Mouse (Mus musculus): ENCODE measurements around the gene Tubb4b. TPM values are rescaled to one million over a fixed set of nuclear protein-coding genes. Genes with fewer than 3 reads are reported as not detected.
A peak's percentile ranks its signal among the peaks of the same experiment; 100 is the strongest.

The Tubb4b gene
- total RNA-seq, 2 experiments from 2014 or later = 224 to 228 TPM

GRCm38 (mm10) chr2:25246183-25247072, 21.9 kb upstream of the Tubb4b start, which contains the start of gene AL732309.1:
Gene AL732309.1, minus strand, starts transcription at chr2:25246863.
- no peak for DNase-seq (ENCODE audit: low spot score)

DNA sequence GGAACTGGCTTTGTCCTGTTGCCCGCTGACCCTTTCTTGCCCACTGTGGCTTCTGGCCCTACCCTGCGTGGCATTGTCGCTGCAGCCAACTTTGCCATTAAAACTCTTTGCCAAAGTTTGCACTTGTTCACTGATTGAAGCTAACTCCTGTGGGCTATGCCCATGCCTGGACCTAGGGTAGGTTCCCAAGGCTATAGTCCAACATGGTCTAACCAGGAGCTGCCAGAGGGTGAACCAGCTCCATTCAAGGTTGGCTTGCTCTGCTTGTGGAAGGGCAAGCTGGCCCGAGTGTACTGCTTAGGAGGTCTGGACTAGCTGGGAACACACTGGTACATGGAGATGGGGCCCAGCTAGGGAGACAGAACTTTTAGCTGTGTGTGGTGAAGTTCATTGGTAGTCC, 19.6 kb upstream of the Tubb4b start:
- no peak for DNase-seq (ENCODE audit: low spot score)

DNA sequence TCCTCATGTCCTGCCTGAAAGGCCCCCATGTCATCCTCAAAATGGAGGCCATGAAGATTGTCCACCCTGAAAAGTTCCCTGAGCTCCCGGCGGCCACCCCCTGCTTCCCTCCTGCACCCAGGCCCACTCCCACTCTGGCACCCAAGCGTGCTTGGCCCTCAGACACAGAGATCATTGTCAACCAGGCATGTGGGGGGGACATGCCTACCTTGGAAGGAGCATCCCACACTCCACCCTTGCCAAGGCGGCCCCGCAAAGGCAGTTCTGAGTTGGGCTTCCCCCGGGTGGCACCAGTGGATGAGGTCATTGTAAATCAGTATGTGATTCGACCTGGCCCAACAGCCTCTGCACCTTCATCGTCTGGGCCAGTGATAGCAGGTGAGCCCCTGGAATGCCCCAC, 18.8 kb upstream of the Tubb4b start:
- DNase-seq (ENCODE audit: low spot score) = no peak

GRCm38 (mm10) chr2:25242101-25242506, 17.6 kb upstream of the Tubb4b start, which contains the start of the genes Rnf208 and Cysrt1:
Gene Rnf208, plus strand, starts transcription at chr2:25242255.
Gene Cysrt1, minus strand, starts transcription at chr2:25242452.
- DNase-seq (ENCODE audit: low spot score) = no peak

- DNase-seq (ENCODE audit: low spot score) = no peak
These were observed 16.9 kb upstream of the Tubb4b start for GRCm38 (mm10) chr2:25241438-25241775.

- DNase-seq (ENCODE audit: low spot score) = peak; percentile 61
These were observed 16.4 kb upstream of the Tubb4b start for GRCm38 (mm10) chr2:25240723-25241437.

GRCm38 (mm10) chr2:25240310-25240709, 15.8 kb upstream of the Tubb4b start:
- DNase-seq (ENCODE audit: low spot score) = no peak

GRCm38 (mm10) chr2:25239766-25240165, 15.3 kb upstream of the Tubb4b start:
- DNase-seq (ENCODE audit: low spot score) = no peak

DNA sequence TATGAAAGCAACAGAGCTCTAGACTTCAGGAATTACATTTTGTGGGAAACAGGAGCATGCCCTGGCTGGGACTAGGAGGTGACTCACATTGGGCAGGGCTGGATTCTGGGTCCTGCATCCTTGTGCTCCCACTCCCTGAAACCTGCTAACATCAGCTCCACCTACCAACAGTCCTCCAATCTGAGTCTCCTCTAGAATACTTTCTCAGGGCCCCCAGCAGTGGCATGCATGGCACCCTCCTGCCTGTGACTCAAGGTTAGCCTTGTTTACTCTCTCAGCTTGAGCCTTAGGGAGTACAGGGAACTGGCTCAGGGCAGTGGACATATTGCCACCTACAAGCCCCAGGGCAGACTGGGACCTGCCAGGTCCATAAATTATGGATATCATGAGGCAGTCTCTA, 13.6 kb upstream of the Tubb4b start:
- DNase-seq (ENCODE audit: low spot score) = no peak

- DNase-seq (ENCODE audit: low spot score) = no peak
These were observed 13.0 kb upstream of the Tubb4b start for GRCm38 (mm10) chr2:25237522-25237921.

GRCm38 (mm10) chr2:25236614-25237013, 12.1 kb upstream of the Tubb4b start, which contains the start of gene Rnf224:
Gene Rnf224, minus strand, starts transcription at chr2:25236787.
- no peak for DNase-seq (ENCODE audit: low spot score)

- no peak for DNase-seq (ENCODE audit: low spot score)
These were observed 10.2 kb upstream of the Tubb4b start for GRCm38 (mm10) chr2:25234551-25235220.

- no peak for DNase-seq (ENCODE audit: low spot score)
These were observed 9.5 kb upstream of the Tubb4b start, which contains the start of gene Slc34a3 for GRCm38 (mm10) chr2:25234050-25234449. Gene Slc34a3, minus strand, starts transcription at chr2:25234364.

GRCm38 (mm10) chr2:25233421-25233820, 8.9 kb upstream of the Tubb4b start:
- DNase-seq (ENCODE audit: low spot score) = no peak

DNA sequence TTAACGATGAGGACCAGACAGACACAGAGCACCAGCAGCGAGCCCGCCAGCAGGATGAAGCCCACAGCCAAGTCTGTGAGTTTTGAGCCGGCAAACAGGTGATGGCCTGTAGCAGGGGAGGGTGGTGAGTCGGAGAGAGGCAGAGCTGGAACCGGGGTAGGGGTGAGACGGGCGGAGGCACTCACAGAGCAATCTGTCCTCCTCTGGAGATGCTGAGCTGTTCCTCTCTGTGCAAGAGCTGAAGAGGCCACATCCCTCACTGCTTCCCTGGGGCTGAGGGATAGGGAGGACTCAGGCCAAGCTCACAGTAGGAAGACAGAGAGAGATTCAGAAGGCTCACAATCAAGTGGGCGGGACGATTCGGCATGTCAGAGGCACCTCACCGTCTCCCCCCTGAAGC, 6.5 kb upstream of the Tubb4b start:
- no peak for DNase-seq (ENCODE audit: low spot score)

GRCm38 (mm10) chr2:25230581-25230980, 6.1 kb upstream of the Tubb4b start:
- no peak for DNase-seq (ENCODE audit: low spot score)

DNA sequence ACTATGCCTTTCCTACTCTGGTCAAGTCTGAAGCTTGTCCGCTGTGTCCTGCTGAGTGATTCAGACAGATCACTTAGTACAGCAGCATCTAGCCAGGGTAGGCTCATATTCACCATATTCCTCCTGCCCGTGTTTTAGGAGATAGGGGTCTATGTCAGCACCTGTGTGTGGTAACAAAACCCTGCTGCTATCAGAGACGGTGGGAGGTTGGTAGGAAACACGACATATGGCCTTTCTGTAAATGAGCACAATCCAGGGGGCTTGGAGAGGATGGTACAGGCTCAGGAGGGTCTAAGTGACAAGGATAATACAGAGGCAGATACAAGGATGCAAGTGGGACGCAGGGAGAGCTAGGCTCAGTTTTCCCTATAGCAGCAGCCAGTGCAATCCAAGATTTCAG, 5.1 kb upstream of the Tubb4b start:
- no peak for DNase-seq (ENCODE audit: low spot score)

DNA sequence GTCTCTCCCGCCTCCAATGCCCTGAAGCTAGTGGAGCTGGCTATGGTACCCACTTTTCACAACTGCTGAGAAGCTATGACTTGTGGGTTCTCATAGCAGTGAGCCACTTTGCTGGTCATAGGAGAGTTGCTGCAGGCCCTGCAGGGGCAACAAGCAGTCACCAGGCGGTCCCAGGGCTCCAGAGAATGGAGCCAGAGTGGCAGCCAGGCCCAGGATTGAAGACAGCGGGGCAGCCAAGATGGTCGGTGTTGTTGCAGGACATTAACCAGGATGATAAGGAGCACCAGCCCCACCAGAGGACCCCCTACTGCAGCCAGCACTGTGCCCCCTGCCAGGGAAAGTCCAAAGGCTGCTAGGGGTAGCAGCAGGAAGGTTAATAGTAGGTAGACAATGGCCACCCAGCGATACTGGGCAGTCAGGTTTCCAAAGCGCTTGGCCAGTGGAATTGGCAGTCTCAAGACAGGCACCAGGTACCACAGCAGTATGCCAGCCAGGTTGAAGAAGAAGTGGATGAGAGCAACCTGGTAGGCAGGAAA, 4.6 kb upstream of the Tubb4b start:
- DNase-seq (ENCODE audit: low spot score) = no peak

GRCm38 (mm10) chr2:25228431-25228889, 4.0 kb upstream of the Tubb4b start:
- peak; percentile 90 for DNase-seq (ENCODE audit: low spot score)

GRCm38 (mm10) chr2:25227406-25227805, 2.9 kb upstream of the Tubb4b start:
- DNase-seq (ENCODE audit: low spot score) = no peak

- DNase-seq (ENCODE audit: low spot score) = peak; percentile 65
These were observed 2.4 kb upstream of the Tubb4b start for GRCm38 (mm10) chr2:25226864-25227263.

Data from gastrocnemius, adult 18-20 months (tissue).